Mouse (Mus musculus) liver, embryonic 14.5 days (tissue): ENCODE measurements around the gene BC107364. TPM values are rescaled to one million over a fixed set of nuclear protein-coding genes. Genes with fewer than 3 reads are reported as not detected.
"Not testable (repeated sequence)": the region's sequence is repeated elsewhere in the genome, so short reads cannot be mapped to it uniquely, and the experiment has no call there.

ENCODE experiments used
- ATAC-seq: fragments of 200-750 bp; cut with Nextera tagmentation; 2 replicates; pipeline ENCODE4 v1.8.0; 2017; ENCODE audit warnings: moderate number of reproducible peaks, mild to moderate bottlenecking, moderate library complexity; ENCODE audit not compliant: insufficient read depth
- DNase-seq, 3 experiments: peaks; one replicate each; pipeline ENCODE4 v3.0.0-alpha.2; 2012 to 2013; ENCODE audit warnings: low read depth in 3 of 3, low spot score in 3 of 3
- H3K27ac ChIP-seq: fragments of 300-500 bp; sonication (generic); 2 replicates; pipeline ENCODE4 v1.5.1; 2014; ENCODE audit warnings: moderate library complexity, mild to moderate bottlenecking, control low read depth, inconsistent platforms
- H3K27me3 ChIP-seq: fragments of 300-500 bp; sonication (generic); 2 replicates; pipeline ENCODE4 v1.6.1; 2014; ENCODE audit warnings: mild to moderate bottlenecking, low read length, moderate library complexity; ENCODE audit not compliant: control insufficient read depth, insufficient read depth
- H3K36me3 ChIP-seq: fragments of 300-500 bp; sonication (generic); replicated peaks from 2 replicates; pipeline ENCODE4 v1.6.1; 2014; ENCODE audit warnings: low read depth; ENCODE audit not compliant: control insufficient read depth, insufficient read depth
- H3K4me1 ChIP-seq, 2 experiments: fragments of 200-500 bp in 1 of 2; fragments of 300-500 bp in 1 of 2; sonication (generic) in 1 of 2; replicated peaks; 2 replicates each; pipeline ENCODE4 v1.6.1; 2012 to 2014; ENCODE audit warnings: antibody characterized with exemption in 1 of 2, inconsistent platforms in 1 of 2, low read length in 1 of 2; ENCODE audit not compliant: control insufficient read depth in 2 of 2, insufficient read depth in 2 of 2
- H3K4me2 ChIP-seq: fragments of 300-500 bp; sonication (generic); 2 replicates; pipeline ENCODE4 v1.6.1; 2014; ENCODE audit warnings: low read depth, mild to moderate bottlenecking, control low read depth, moderate library complexity
- H3K4me3 ChIP-seq, 2 experiments: fragments of 200-500 bp in 1 of 2; fragments of 300-500 bp in 1 of 2; sonication (generic) in 1 of 2; 2 replicates each; pipeline ENCODE4 v1.5.1; 2012 to 2014; ENCODE audit warnings: low read depth in 2 of 2, low read length in 2 of 2, mild to moderate bottlenecking in 2 of 2, control low read depth in 1 of 2, inconsistent platforms in 1 of 2, moderate library complexity in 1 of 2; ENCODE audit not compliant: insufficient read depth in 1 of 2
- H3K9ac ChIP-seq: fragments of 300-500 bp; sonication (generic); replicated peaks from 2 replicates; pipeline ENCODE4 v1.6.1; 2014; ENCODE audit warnings: mild to moderate bottlenecking, control low read depth, moderate library complexity
- H3K9me3 ChIP-seq: fragments of 300-500 bp; sonication (generic); 2 replicates; pipeline ENCODE4 v1.6.1; 2016; ENCODE audit warnings: low read length, mixed read lengths; ENCODE audit not compliant: control insufficient read depth
- CTCF ChIP-seq: IDR thresholded peaks from 2 replicates; pipeline ENCODE4 v1.5.1; 2016; ENCODE audit warnings: antibody characterized with exemption, low read depth, control low read depth
- EP300 ChIP-seq: IDR thresholded peaks from 2 replicates; pipeline ENCODE4 v1.6.1; 2016; ENCODE audit warnings: antibody characterized with exemption, low read depth
- WGBS: fragments of 180-500 bp; shearing (Covaris S2); extraction: QIAGEN DNeasy Blood & Tissue Kit; methylation state at CpG from one replicate; pipeline ENCODE4 v1.1.7; 2014; ENCODE audit not compliant: insufficient replicate concordance; 5-methylcytosine and 5-hydroxymethylcytosine counted together
- polyA plus RNA-seq, 2 experiments: library from polyadenylated mRNA; depleted of rRNA in 1 of 2; stranded (reverse) in 1 of 2; unstranded in 1 of 2; fragments of >200 nt; fragmentation: Nextera tagmentation in 1 of 2; extraction: Ambion mirVana in 1 of 2; gene quantifications; 2 replicates each; pipeline versions ENCODE4 v1.2.1 to v1.2.3; 2012 to 2014

Gene BC107364
- polyA plus RNA-seq, 2 experiments, result not detected

- no peaks in the 10 kb centered on the region for H3K9me3 ChIP-seq
- 3% methylated on average over 24 of the region's 26 CpGs for WGBS
- peak overlapping the region; percentile 60 to 63 for H3K4me3 ChIP-seq
- H3K27me3 ChIP-seq, result no peaks in the 10 kb centered on the region
- peak overlapping the region; percentile 92 for H3K9ac ChIP-seq
- H3K4me2 ChIP-seq, result peak overlapping the region; percentile 95
- peaks cover 11 to 13% of the 10 kb centered on the region in 2 experiments for H3K4me1 ChIP-seq
- DNase-seq (peak in 1 of 3 experiments; percentile 54), ATAC-seq (no peak)
- no peak for TF ChIP-seq EP300
- peak; percentile 53 for TF ChIP-seq CTCF
- H3K27ac ChIP-seq, result peak overlapping the region; percentile 98
- no peaks in the 10 kb centered on the region for H3K36me3 ChIP-seq
Measured at GRCm38 (mm10) chr3:96487596-96488289, 35.6 kb upstream of the BC107364 start.

- not testable (repeated sequence) for H3K36me3 ChIP-seq, H3K27me3 ChIP-seq, H3K9me3 ChIP-seq
- ATAC-seq (peak; percentile 64), DNase-seq (peak in 1 of 3 experiments; percentile 29)
- Histone ChIP-seq H3K4me3 (peak overlapping the region; percentile 29 to 63; a peak in 3 of 4 replicates), H3K9ac (peak overlapping the region; percentile 92), H3K4me2 (peak overlapping the region; percentile 95), H3K27ac (peak overlapping the region; percentile 98), H3K4me1 (peaks cover 11 to 13% of the 10 kb centered on the region in 2 experiments)
- 11% methylated on average over 5 of the region's 38 CpGs for WGBS
Measured at GRCm38 (mm10) chr3:96486828-96487559, 34.9 kb upstream of the BC107364 start.

GRCm38 (mm10) chr3:96486064-96486827 lies 34.1 kb upstream of the BC107364 start:
- H3K4me1 ChIP-seq, result peaks cover 11 to 13% of the 10 kb centered on the region in 2 experiments
- ATAC-seq, result peak; percentile 69
- not testable (repeated sequence) for H3K27ac ChIP-seq, H3K36me3 ChIP-seq, H3K9me3 ChIP-seq, H3K9ac ChIP-seq, H3K4me3 ChIP-seq, DNase-seq, H3K4me2 ChIP-seq, H3K27me3 ChIP-seq
- 0% methylated on average over 3 of the region's 34 CpGs for WGBS

- Histone ChIP-seq H3K4me1 (peaks cover 11 to 13% of the 10 kb centered on the region in 2 experiments), H3K4me3 (peak overlapping the region in 1 of 2 experiments; percentile 24; a peak in 1 of 4 replicates), H3K9ac (peak overlapping the region; percentile 2), H3K27ac (no peak overlapping the region), H3K4me2 (peak overlapping the region; percentile 45), H3K27me3 (no peaks in the 10 kb centered on the region), H3K36me3 (no peaks in the 10 kb centered on the region), H3K9me3 (no peaks in the 10 kb centered on the region)
- WGBS, result 68% methylated on average over 2 of the region's 2 CpGs
- TF ChIP-seq CTCF (no peak), EP300 (no peak)
- no peak for DNase-seq
- ATAC-seq, result no peak
Measured at GRCm38 (mm10) chr3:96485361-96485760, 33.3 kb upstream of the BC107364 start.

- no peak for ATAC-seq
- WGBS, result 67% methylated on average over 4 of the region's 4 CpGs
- TF ChIP-seq EP300, result no peak
- TF ChIP-seq CTCF, result no peak
- peak overlapping the region in 1 of 2 experiments; percentile 24; a peak in 1 of 4 replicates for H3K4me3 ChIP-seq
- H3K27ac ChIP-seq, result no peak overlapping the region
- no peaks in the 10 kb centered on the region for H3K36me3 ChIP-seq
- no peak for DNase-seq
- H3K9me3 ChIP-seq, result no peaks in the 10 kb centered on the region
- H3K4me1 ChIP-seq, result peaks cover 11 to 13% of the 10 kb centered on the region in 2 experiments
- H3K27me3 ChIP-seq, result no peaks in the 10 kb centered on the region
- peak overlapping the region; percentile 2 for H3K9ac ChIP-seq
- H3K4me2 ChIP-seq, result peak overlapping the region; percentile 45
Measured at GRCm38 (mm10) chr3:96484921-96485320, 32.8 kb upstream of the BC107364 start.
